Mouse (Mus musculus) myocyte (in vitro differentiated cells): Measurements from ENCODE around the gene Nek8. TPM values are rescaled to one million over a fixed set of nuclear protein-coding genes. Genes with fewer than 3 reads are reported as not detected.

Source experiments
- H3K27me3 ChIP-seq: one replicate; pipeline ENCODE4 v1.6.1; 2011; ENCODE audit not compliant: control insufficient read depth, insufficient read depth, insufficient read length
- H3K36me3 ChIP-seq: one replicate; pipeline ENCODE4 v1.6.1; 2011; ENCODE audit not compliant: control insufficient read depth, insufficient read depth
- H3K4me2 ChIP-seq: one replicate; pipeline ENCODE4 v1.6.1; 2011; ENCODE audit warnings: low read depth, control low read depth
- H3K4me3 ChIP-seq: one replicate; pipeline ENCODE4 v1.5.1; 2011; ENCODE audit warnings: mild to moderate bottlenecking, control low read depth, moderate library complexity
- H3K79me2 ChIP-seq: one replicate; pipeline ENCODE4 v1.6.1; 2011; ENCODE audit not compliant: control insufficient read depth, insufficient read depth
- H3ac ChIP-seq: one replicate; pipeline ENCODE4 v1.6.1; 2011; ENCODE audit not compliant: control insufficient read depth, insufficient read length
- CEBPB ChIP-seq: IDR thresholded peaks from 2 replicates; pipeline ENCODE4 v1.6.1; 2011; ENCODE audit warnings: mild to moderate bottlenecking, moderate library complexity; ENCODE audit not compliant: poor library complexity, insufficient read depth, severe bottlenecking
- MAX ChIP-seq: IDR thresholded peaks from one replicate; pipeline ENCODE4 v1.6.1; 2011; ENCODE audit warnings: low read depth, mild to moderate bottlenecking, control low read depth
- MYOD1 ChIP-seq, 3 experiments: IDR thresholded peaks; one replicate each; pipeline ENCODE4 v1.6.1; 2011; ENCODE audit warnings: control low read depth in 2 of 3, low read depth in 2 of 3, mild to moderate bottlenecking in 2 of 3, moderate library complexity in 1 of 3; ENCODE audit not compliant: insufficient read length in 2 of 3, control insufficient read depth in 1 of 3
- MYOG ChIP-seq, 3 experiments: IDR thresholded peaks; one replicate each; pipeline ENCODE4 v1.6.1; 2011; ENCODE audit warnings: control low read depth in 2 of 3, low read depth in 2 of 3, mild to moderate bottlenecking in 2 of 3; ENCODE audit not compliant: insufficient read length in 2 of 3, control insufficient read depth in 1 of 3, insufficient read depth in 1 of 3
- POLR2A ChIP-seq: IDR thresholded peaks from one replicate; pipeline ENCODE4 v1.6.1; 2011; ENCODE audit warnings: low read depth, mild to moderate bottlenecking, control low read depth, moderate library complexity; ENCODE audit not compliant: insufficient read length
- POLR2AphosphoS2 ChIP-seq: IDR thresholded peaks from one replicate; pipeline ENCODE4 v1.6.1; 2011; ENCODE audit warnings: low read depth, control low read depth; ENCODE audit not compliant: insufficient read length
- REST ChIP-seq: IDR thresholded peaks from one replicate; pipeline ENCODE4 v1.6.1; 2011; ENCODE audit warnings: mild to moderate bottlenecking, control low read depth, moderate library complexity; ENCODE audit not compliant: insufficient read depth, insufficient read length
- SRF ChIP-seq: IDR thresholded peaks from one replicate; pipeline ENCODE4 v1.6.1; 2011; ENCODE audit warnings: low read depth; ENCODE audit not compliant: control insufficient read depth, insufficient read length
- TCF12 ChIP-seq: IDR thresholded peaks from one replicate; pipeline ENCODE4 v1.6.1; 2011; ENCODE audit warnings: mild to moderate bottlenecking, control low read depth; ENCODE audit not compliant: poor library complexity, insufficient read depth, severe bottlenecking
- TCF3 ChIP-seq: IDR thresholded peaks from one replicate; pipeline ENCODE4 v1.6.1; 2011; ENCODE audit warnings: low read depth, control low read depth; ENCODE audit not compliant: insufficient read length
- USF1 ChIP-seq: IDR thresholded peaks from one replicate; pipeline ENCODE4 v1.6.1; 2011; ENCODE audit warnings: low read depth, mild to moderate bottlenecking, control low read depth, moderate library complexity
- polyA plus RNA-seq: library from polyadenylated mRNA; unstranded; fragments of >200 nt; fragmentation: generic; extraction: Trizol; gene quantifications from one replicate; pipeline ENCODE4 v1.2.1, GENCODE M21; 2012; ENCODE audit warnings: missing spikeins

Nek8 gene
- polyA plus RNA-seq, 1 experiment = 9.6 TPM

DNA sequence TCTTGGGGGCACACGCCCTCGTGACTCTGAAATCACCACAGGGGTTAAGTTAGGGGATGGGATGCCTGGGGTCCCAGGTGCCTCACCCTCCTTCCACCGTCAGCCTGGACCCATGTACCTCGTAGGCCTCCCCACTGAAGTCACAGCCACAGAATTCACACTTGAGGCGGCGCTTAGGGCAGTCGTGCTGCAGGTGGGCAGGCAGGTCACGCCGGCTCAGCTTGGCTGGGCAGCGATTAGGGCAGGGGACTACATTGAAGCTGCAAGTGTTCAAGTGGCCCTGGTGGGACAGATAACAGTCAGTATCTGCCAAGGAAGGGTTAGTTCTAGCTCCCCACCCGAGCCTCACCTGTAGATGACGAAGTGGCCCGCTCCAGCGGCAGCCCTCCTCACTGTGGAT lies 15.3 kb downstream of the Nek8 start:
- H3K79me2 ChIP-seq = peaks cover 64% of the 10 kb centered on the region
- H3K27me3 ChIP-seq = no peaks in the 10 kb centered on the region
- peak; percentile 52 for TF ChIP-seq POLR2AphosphoS2
- peak; percentile 47 for TF ChIP-seq POLR2A
- no peak for TF ChIP-seq MAX
- H3K36me3 ChIP-seq = peaks cover 40% of the 10 kb centered on the region
- peak overlapping the region; percentile 100 for H3K4me3 ChIP-seq
- peak overlapping the region; percentile 95 for H3K4me2 ChIP-seq
- peak overlapping the region; percentile 8 for H3ac ChIP-seq

GRCm38 (mm10) chr11:78160675-78161074 lies 15.8 kb downstream of the Nek8 start:
- H3K36me3 ChIP-seq = peaks cover 40% of the 10 kb centered on the region

DNA sequence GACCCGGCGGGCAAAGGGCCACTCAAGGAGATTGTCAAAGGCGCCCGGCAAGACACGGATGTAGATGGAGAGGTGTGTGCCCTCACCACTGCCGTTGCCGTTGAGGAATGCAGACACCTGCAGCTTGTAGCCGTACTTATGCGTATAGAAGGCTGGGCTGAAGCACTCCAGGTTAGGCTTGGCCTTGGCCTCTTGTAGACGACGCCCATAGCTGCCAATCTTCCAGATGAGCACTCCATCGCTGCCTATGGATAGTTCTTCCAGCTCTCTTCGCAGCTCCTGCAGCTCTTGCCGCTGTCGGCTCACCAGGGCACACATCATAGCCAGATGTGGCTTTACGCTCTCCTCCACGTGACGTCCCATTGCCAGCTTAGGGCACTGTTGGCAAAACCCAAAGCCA lies 16.3 kb downstream of the Nek8 start:
- peaks cover 45% of the 10 kb centered on the region for H3K36me3 ChIP-seq
- H3ac ChIP-seq = no peak overlapping the region
- H3K79me2 ChIP-seq = peaks cover 64% of the 10 kb centered on the region
- H3K4me3 ChIP-seq = no peak overlapping the region
- TF ChIP-seq TCF12 (no peak), CEBPB (no peak), POLR2A (peak; percentile 27)
- H3K27me3 ChIP-seq = no peaks in the 10 kb centered on the region
- H3K4me2 ChIP-seq = peak overlapping the region; percentile 95

More at GRCm38 (mm10) chr11:78160675-78161074, 15.8 kb downstream of the Nek8 start:
- TF ChIP-seq REST = no peak
- no peak for TF ChIP-seq USF1
- TF ChIP-seq POLR2A = peak; percentile 6
- TF ChIP-seq POLR2AphosphoS2 = peak; percentile 57
- no peak for TF ChIP-seq TCF3
- no peak for TF ChIP-seq SRF
- Histone ChIP-seq H3K79me2 (peaks cover 64% of the 10 kb centered on the region), H3K27me3 (no peaks in the 10 kb centered on the region), H3K4me3 (peak overlapping the region; percentile 100), H3ac (no peak overlapping the region), H3K4me2 (peak overlapping the region; percentile 95)

GRCm38 (mm10) chr11:78159557-78159956 lies 16.9 kb downstream of the Nek8 start:
- Histone ChIP-seq H3K4me2 (peak overlapping the region; percentile 32), H3K36me3 (peaks cover 50% of the 10 kb centered on the region), H3K4me3 (no peak overlapping the region), H3ac (no peak overlapping the region), H3K79me2 (peaks cover 59% of the 10 kb centered on the region), H3K27me3 (no peaks in the 10 kb centered on the region)
- TF ChIP-seq TCF12 = no peak
- no peak for TF ChIP-seq POLR2A
- TF ChIP-seq MAX = no peak
- no peak for TF ChIP-seq USF1
- no peak for TF ChIP-seq POLR2AphosphoS2
- no peak for TF ChIP-seq REST
- no peak for TF ChIP-seq MYOG (IDR thresholded peaks at IDR 0.05; ENCODE audit: control insufficient read depth in 1 of 3, insufficient read depth in 1 of 3, insufficient read length in 2 of 3, low read depth in 2 of 3)
- TF ChIP-seq CEBPB = no peak

GRCm38 (mm10) chr11:78159096-78159495 lies 17.4 kb downstream of the Nek8 start:
- no peak overlapping the region for H3ac ChIP-seq
- peaks cover 50% of the 10 kb centered on the region for H3K36me3 ChIP-seq
- H3K4me3 ChIP-seq = no peak overlapping the region
- H3K27me3 ChIP-seq = no peaks in the 10 kb centered on the region
- H3K4me2 ChIP-seq = peak overlapping the region; percentile 57
- peaks cover 55% of the 10 kb centered on the region for H3K79me2 ChIP-seq
- TF ChIP-seq MYOD1 (IDR thresholded peaks at IDR 0.05; ENCODE audit: control insufficient read depth in 1 of 3, insufficient read length in 2 of 3, low read depth in 2 of 3) = peak in 1 of 3 experiments; percentile 6
- peak; percentile 41 for TF ChIP-seq POLR2AphosphoS2
- no peak for TF ChIP-seq TCF3

DNA sequence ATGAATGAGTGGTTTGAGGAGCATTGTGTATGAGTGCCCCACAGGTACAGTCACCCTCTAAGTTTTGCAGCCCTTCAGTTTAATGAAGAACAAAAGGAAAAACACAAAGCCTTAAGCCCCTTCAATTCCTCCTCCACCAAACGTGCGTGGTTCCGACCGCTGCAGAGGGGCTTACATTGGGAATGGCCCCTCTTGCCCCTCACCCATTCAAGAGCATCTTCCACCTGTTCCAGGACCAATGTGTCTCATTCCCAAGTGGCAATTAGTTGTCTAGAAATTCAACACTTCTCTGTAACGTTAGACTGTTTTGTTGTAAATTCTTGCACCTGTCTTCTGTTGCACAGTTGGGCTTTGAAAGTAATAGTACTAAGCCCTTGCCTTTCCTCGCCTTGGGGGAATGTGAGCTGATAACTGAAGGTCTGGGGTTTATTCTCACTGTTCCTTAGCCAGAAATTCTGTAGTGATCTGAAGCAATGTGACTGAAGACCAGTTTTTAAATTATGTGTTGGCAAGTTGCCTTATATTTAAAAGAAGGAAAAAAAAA lies 20.2 kb downstream of the Nek8 start:
- peaks cover 45% of the 10 kb centered on the region for H3K36me3 ChIP-seq
- TF ChIP-seq MYOD1 (IDR thresholded peaks at IDR 0.05; ENCODE audit: control insufficient read depth in 1 of 3, insufficient read length in 2 of 3, low read depth in 2 of 3) = peak; percentile 25 to 68 (median 46)
- TF ChIP-seq POLR2A = no peak
- TF ChIP-seq MYOG (IDR thresholded peaks at IDR 0.05; ENCODE audit: control insufficient read depth in 1 of 3, insufficient read depth in 1 of 3, insufficient read length in 2 of 3, low read depth in 2 of 3) = peak in 1 of 3 experiments; percentile 50
- TF ChIP-seq POLR2AphosphoS2 = peak; percentile 87
- TF ChIP-seq TCF12 = no peak
- H3K79me2 ChIP-seq = peaks cover 26% of the 10 kb centered on the region
- no peak overlapping the region for H3K4me3 ChIP-seq
- H3K27me3 ChIP-seq = no peaks in the 10 kb centered on the region
- H3K4me2 ChIP-seq = no peak overlapping the region
- H3ac ChIP-seq = no peak overlapping the region
